Mouse (Mus musculus) WW6 (cell line): ENCODE results near the gene Stoml1.

Source experiments
- DNase-seq: peaks from one replicate; pipeline ENCODE4 v3.0.0-alpha.2; 2013; ENCODE audit warnings: low read depth, low spot score

Stoml1 gene

GRCm38 (mm10) chr9:58303115-58303514, 50.2 kb downstream of the Stoml1 start:
- no peak for DNase-seq

DNA sequence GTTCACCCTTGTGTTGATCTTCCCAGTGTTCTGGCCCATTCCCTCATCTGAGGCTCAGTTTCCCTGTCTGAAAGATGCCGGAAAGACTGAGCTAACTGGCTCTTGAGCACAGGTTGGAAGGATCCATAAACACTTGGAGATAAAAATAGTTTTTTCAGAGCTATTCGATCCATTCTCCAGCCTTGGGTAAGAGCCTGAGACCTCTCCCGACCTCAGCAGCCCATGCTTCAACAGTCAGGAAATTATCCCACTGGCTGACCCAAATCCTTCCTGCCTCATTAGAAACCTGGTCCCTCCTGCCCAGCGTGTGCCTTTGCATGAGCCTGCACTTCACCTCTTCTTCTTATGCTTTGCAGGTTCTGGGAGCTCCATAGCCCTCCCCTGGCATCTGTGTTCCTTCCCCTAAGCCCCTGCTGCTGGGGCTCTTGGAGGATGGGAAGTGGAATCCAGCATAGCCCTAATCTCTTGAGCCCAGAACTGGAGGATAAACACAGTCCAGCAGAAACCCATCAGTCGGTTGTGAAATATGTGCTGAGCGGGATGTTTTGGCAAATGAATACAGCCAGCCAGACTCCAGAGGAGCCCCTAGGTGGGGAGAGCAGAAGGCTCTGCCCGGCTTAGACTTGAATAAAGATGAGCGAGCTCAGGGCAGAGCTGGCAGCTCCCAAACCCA, 50.8 kb downstream of the Stoml1 start:
- DNase-seq = no peak

DNA sequence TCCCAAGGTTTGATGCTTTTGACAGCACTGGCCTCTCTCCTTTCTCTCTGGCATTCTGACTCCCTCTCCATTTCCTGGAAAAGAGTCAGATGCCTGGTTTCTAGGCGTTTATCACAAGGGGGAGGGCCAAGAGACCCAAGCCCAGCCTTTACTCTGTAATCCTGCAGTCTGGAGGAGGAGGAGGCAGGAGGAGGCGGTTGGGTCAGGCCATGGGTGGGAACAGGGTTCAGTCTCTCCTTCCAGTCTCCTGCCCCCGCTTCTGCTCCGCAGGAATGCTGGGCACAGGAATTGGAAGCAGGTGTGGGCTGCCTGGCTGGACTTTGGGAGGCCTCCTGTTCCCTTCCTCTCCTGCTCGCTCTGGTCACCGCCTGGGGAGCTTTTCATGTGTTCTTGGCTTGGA, 52.7 kb downstream of the Stoml1 start:
- no peak for DNase-seq

DNA sequence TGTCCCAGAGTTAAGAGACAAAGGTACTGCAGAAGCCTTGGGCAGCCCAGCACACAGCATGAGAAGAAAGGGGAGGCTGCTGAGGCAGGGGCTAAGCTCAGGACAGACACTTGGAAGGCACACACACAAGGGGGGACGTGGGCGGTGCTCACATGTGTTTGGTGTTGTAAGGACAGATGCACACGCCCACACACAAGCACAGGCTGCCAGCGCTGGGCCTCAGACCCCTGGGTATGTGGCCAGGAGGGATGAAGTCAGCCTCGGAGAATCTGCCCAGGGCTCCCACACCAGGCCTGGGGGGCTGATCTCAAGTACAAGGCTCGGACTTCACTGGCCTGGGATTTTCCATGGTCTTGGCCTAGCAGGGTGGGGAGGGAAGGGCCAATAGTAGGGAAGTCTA, 55.4 kb downstream of the Stoml1 start:
- no peak for DNase-seq

DNA sequence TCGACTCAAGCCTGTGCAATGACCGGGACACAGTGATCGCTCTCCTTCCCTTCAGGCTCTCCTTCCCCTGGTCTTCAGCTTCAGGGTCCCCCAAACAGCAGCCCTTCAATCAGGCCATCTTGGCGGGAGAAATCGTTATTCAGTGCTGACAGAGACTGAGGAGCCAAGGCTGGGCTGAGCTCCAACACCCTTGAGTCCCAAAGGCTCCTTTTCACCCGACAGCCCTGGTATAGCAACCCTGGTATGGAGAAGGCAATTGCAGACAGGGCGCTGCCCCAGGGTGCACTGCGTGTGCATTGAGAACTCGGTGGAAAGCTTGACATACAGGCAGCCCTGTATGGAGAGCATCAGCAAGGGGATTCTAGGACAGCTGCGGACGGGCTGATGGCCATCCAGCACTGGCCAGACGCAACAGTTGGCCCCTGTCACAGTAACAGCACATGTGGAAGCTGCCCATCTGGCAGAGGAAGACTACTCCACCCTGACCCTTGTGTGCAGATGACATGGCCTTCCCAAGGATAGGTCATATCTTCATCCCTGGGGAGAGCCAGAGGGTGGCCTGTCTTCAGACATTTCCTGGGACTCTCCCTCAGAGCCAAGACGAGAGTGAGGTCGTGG, 57.2 kb downstream of the Stoml1 start:
- DNase-seq = no peak

DNA sequence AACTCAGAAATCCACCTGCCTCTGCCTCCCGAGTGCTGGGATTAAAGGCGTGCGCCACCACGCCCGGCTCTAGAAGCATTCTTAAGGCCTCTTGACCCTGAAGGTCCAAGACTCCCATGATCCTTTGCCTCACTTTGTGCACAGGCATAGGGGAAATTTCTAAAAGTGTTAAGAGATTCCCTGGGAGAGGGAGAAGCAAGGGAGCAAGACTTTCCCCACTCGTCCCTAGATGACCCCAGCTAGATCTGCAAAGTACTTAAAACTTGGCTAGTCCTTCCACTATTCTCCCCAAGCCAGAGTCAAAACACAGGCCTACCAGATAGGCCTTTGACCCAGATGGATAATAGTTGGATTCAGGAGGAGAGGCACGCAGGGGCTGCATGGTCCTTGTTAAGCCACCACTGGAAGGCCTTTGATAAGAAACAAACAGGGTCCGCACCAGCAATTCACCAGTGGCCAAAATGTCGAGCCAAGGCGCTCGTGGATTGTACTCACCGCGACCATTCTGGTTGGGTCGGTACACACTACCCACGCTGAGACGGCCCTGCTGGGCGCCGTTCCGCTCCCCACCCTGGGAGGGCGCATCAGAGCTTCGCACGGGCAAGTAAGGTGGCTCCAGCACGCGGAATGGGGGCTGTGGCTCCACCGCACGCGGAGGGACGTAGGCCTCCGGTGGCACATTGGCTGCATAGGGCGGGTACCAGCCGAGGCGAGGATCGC, 58.4 kb downstream of the Stoml1 start:
- DNase-seq = peak; percentile 61
